Mouse (Mus musculus): ENCODE data around the gene Arfgap2. TPM values are rescaled to one million over a fixed set of nuclear protein-coding genes. Genes with fewer than 3 reads are reported as not detected.
"Not testable (repeated sequence)": the region's sequence is repeated elsewhere in the genome, so short reads cannot be mapped to it uniquely, and the experiment has no call there.

Arfgap2 gene
- polyA plus RNA-seq (2015; fragmentation: Nextera tagmentation; extraction: Ambion mirVana), result 73.0 and 74.4 TPM in 2 replicates

GRCm38 (mm10) chr2:91264711-91265681, at the start of gene Arfgap2:
TSS of gene Arfgap2 (plus strand) at chr2:91264974.
- peak within 1 kb of the TSS; percentile 93 for H3K9ac ChIP-seq (ENCODE audit: low read depth, low read length)
- peak within 1 kb of the TSS; percentile 88 for H3K4me2 ChIP-seq (ENCODE audit: low read length)
- H3K27me3 ChIP-seq (ENCODE audit: control insufficient read depth, insufficient read depth, low read depth, low read length), result no peaks in the 10 kb centered on the region
- ATAC-seq, result peak; percentile 99
- no peaks in the 10 kb centered on the region for H3K9me3 ChIP-seq (replicated peaks; ENCODE audit: control insufficient read depth, low read length, poor library complexity, severe bottlenecking)
- H3K4me1 ChIP-seq (ENCODE audit: control insufficient read depth, insufficient read depth, low read length), result peaks cover 16% of the 10 kb centered on the region
- peak within 1 kb of the TSS; percentile 69 for H3K4me3 ChIP-seq (ENCODE audit: low read depth, low read length)
- WGBS, result 1% methylated on average over 72 of the region's 72 CpGs
- H3K36me3 ChIP-seq (ENCODE audit: control insufficient read depth, insufficient read depth, low read length), result peaks cover 20% of the 10 kb centered on the region
- peak within 1 kb of the TSS; percentile 93 for H3K27ac ChIP-seq (ENCODE audit: low read length)

- Histone ChIP-seq H3K4me2 (ENCODE audit: low read length) (no peak overlapping the region), H3K4me3 (ENCODE audit: low read depth, low read length) (no peak overlapping the region), H3K9ac (ENCODE audit: low read depth, low read length) (no peak overlapping the region), H3K9me3 (replicated peaks; ENCODE audit: control insufficient read depth, low read length, poor library complexity, severe bottlenecking) (no peaks in the 10 kb centered on the region), H3K27me3 (ENCODE audit: control insufficient read depth, insufficient read depth, low read depth, low read length) (no peaks in the 10 kb centered on the region), H3K36me3 (ENCODE audit: control insufficient read depth, insufficient read depth, low read length) (peaks cover 10% of the 10 kb centered on the region), H3K27ac (ENCODE audit: low read length) (no peak overlapping the region), H3K4me1 (ENCODE audit: control insufficient read depth, insufficient read depth, low read length) (no peaks in the 10 kb centered on the region)
- no peak for ATAC-seq
- 67% methylated on average over 4 of the region's 4 CpGs for WGBS
These were observed 47.7 kb upstream of the Arfgap2 start for GRCm38 (mm10) chr2:91217032-91217431.

- Histone ChIP-seq H3K4me2 (ENCODE audit: low read length) (no peak overlapping the region), H3K4me1 (ENCODE audit: control insufficient read depth, insufficient read depth, low read length) (no peaks in the 10 kb centered on the region), H3K27ac (ENCODE audit: low read length) (no peak overlapping the region), H3K27me3 (ENCODE audit: control insufficient read depth, insufficient read depth, low read depth, low read length) (no peaks in the 10 kb centered on the region), H3K9ac (ENCODE audit: low read depth, low read length) (no peak overlapping the region), H3K9me3 (replicated peaks; ENCODE audit: control insufficient read depth, low read length, poor library complexity, severe bottlenecking) (no peaks in the 10 kb centered on the region), H3K36me3 (ENCODE audit: control insufficient read depth, insufficient read depth, low read length) (peaks cover 2% of the 10 kb centered on the region; the same call in 1 of the 2 replicates), H3K4me3 (ENCODE audit: low read depth, low read length) (no peak overlapping the region)
- WGBS, result 96% methylated on average over 3 of the region's 3 CpGs
- no peak for ATAC-seq
These were observed 44.3 kb upstream of the Arfgap2 start for GRCm38 (mm10) chr2:91220501-91220900.

GRCm38 (mm10) chr2:91223614-91224013, 41.2 kb upstream of the Arfgap2 start:
- H3K9ac ChIP-seq (ENCODE audit: low read depth, low read length), result no peak overlapping the region
- H3K4me2 ChIP-seq (ENCODE audit: low read length), result no peak overlapping the region
- ATAC-seq, result no peak
- no peaks in the 10 kb centered on the region for H3K4me1 ChIP-seq (ENCODE audit: control insufficient read depth, insufficient read depth, low read length)
- H3K9me3 ChIP-seq (replicated peaks; ENCODE audit: control insufficient read depth, low read length, poor library complexity, severe bottlenecking), result no peaks in the 10 kb centered on the region
- H3K4me3 ChIP-seq (ENCODE audit: low read depth, low read length), result no peak overlapping the region
- 75% methylated on average over 2 of the region's 2 CpGs for WGBS
- no peak overlapping the region for H3K27ac ChIP-seq (ENCODE audit: low read length)
- H3K27me3 ChIP-seq (ENCODE audit: control insufficient read depth, insufficient read depth, low read depth, low read length), result no peaks in the 10 kb centered on the region
- no peaks in the 10 kb centered on the region for H3K36me3 ChIP-seq (ENCODE audit: control insufficient read depth, insufficient read depth, low read length)

GRCm38 (mm10) chr2:91229735-91230134, 35.0 kb upstream of the Arfgap2 start:
- H3K36me3 ChIP-seq (ENCODE audit: control insufficient read depth, insufficient read depth, low read length), result no peaks in the 10 kb centered on the region; the same call in 1 of the 2 replicates
- H3K9me3 ChIP-seq (replicated peaks; ENCODE audit: control insufficient read depth, low read length, poor library complexity, severe bottlenecking), result no peaks in the 10 kb centered on the region
- no peak for ATAC-seq
- H3K27ac ChIP-seq (ENCODE audit: low read length), result no peak overlapping the region
- no peaks in the 10 kb centered on the region for H3K4me1 ChIP-seq (ENCODE audit: control insufficient read depth, insufficient read depth, low read length)
- H3K9ac ChIP-seq (ENCODE audit: low read depth, low read length), result no peak overlapping the region
- no peaks in the 10 kb centered on the region for H3K27me3 ChIP-seq (ENCODE audit: control insufficient read depth, insufficient read depth, low read depth, low read length)
- 84% methylated on average over 2 of the region's 2 CpGs for WGBS
- no peak overlapping the region for H3K4me2 ChIP-seq (ENCODE audit: low read length)
- H3K4me3 ChIP-seq (ENCODE audit: low read depth, low read length), result no peak overlapping the region

GRCm38 (mm10) chr2:91236601-91237510, 27.9 kb upstream of the Arfgap2 start, which contains the start of gene Ddb2:
TSS of gene Ddb2 (minus strand) at chr2:91236982.
- ATAC-seq, result peak; percentile 98
- H3K36me3 ChIP-seq (ENCODE audit: control insufficient read depth, insufficient read depth, low read length), result no peaks in the 10 kb centered on the region; the same call in 1 of the 2 replicates
- peak within 1 kb of the TSS; percentile 67 for H3K9ac ChIP-seq (ENCODE audit: low read depth, low read length)
- peak within 1 kb of the TSS; percentile 86 for H3K27ac ChIP-seq (ENCODE audit: low read length)
- peak within 1 kb of the TSS; percentile 60 for H3K4me3 ChIP-seq (ENCODE audit: low read depth, low read length)
- under 1% methylated on average over 48 of the region's 48 CpGs for WGBS
- no peaks in the 10 kb centered on the region for H3K27me3 ChIP-seq (ENCODE audit: control insufficient read depth, insufficient read depth, low read depth, low read length)
- H3K4me2 ChIP-seq (ENCODE audit: low read length), result peak within 1 kb of the TSS; percentile 85
- no peaks in the 10 kb centered on the region for H3K9me3 ChIP-seq (replicated peaks; ENCODE audit: control insufficient read depth, low read length, poor library complexity, severe bottlenecking)
- peaks cover 6% of the 10 kb centered on the region; the same call in 1 of the 2 replicates for H3K4me1 ChIP-seq (ENCODE audit: control insufficient read depth, insufficient read depth, low read length)

GRCm38 (mm10) chr2:91237511-91238080, 27.2 kb upstream of the Arfgap2 start:
- H3K36me3 ChIP-seq (ENCODE audit: control insufficient read depth, insufficient read depth, low read length); H3K9me3 ChIP-seq (replicated peaks; ENCODE audit: control insufficient read depth, low read length, poor library complexity, severe bottlenecking); H3K27me3 ChIP-seq (ENCODE audit: control insufficient read depth, insufficient read depth, low read depth, low read length); H3K4me1 ChIP-seq (ENCODE audit: control insufficient read depth, insufficient read depth, low read length): not testable (repeated sequence)
- WGBS, result 18% methylated on average over 4 of the region's 4 CpGs
- Histone ChIP-seq H3K4me2 (ENCODE audit: low read length) (peak overlapping the region; percentile 85), H3K9ac (ENCODE audit: low read depth, low read length) (peak overlapping the region; percentile 67), H3K27ac (ENCODE audit: low read length) (peak overlapping the region; percentile 86), H3K4me3 (ENCODE audit: low read depth, low read length) (peak overlapping the region; percentile 60)
- ATAC-seq, result peak; percentile 70

- H3K4me2 ChIP-seq (ENCODE audit: low read length), result no peak overlapping the region
- no peak overlapping the region for H3K27ac ChIP-seq (ENCODE audit: low read length)
- ATAC-seq, result no peak
- WGBS, result 81% methylated on average over 5 of the region's 5 CpGs
- no peak overlapping the region for H3K4me3 ChIP-seq (ENCODE audit: low read depth, low read length)
- H3K27me3 ChIP-seq (ENCODE audit: control insufficient read depth, insufficient read depth, low read depth, low read length), result no peaks in the 10 kb centered on the region
- H3K36me3 ChIP-seq (ENCODE audit: control insufficient read depth, insufficient read depth, low read length), result no peaks in the 10 kb centered on the region
- H3K9me3 ChIP-seq (replicated peaks; ENCODE audit: control insufficient read depth, low read length, poor library complexity, severe bottlenecking), result no peaks in the 10 kb centered on the region
- no peak overlapping the region for H3K9ac ChIP-seq (ENCODE audit: low read depth, low read length)
- H3K4me1 ChIP-seq (ENCODE audit: control insufficient read depth, insufficient read depth, low read length), result no peaks in the 10 kb centered on the region
These were observed 22.2 kb upstream of the Arfgap2 start for GRCm38 (mm10) chr2:91242547-91242946.
